Mouse (Mus musculus) olfactory bulb, adult 2 months (tissue): ENCODE measurements at regions not wholly inside any gene's neighbourhood (a gene's known extent, or its start where the extent isn't known, plus 50 kb on each side); places are given as distances from the start of the nearest gene placed in this dataset.

Experiments used
- H3K27ac ChIP-seq: fragments of 200-500 bp; 2 replicates; pipeline ENCODE4 v1.5.1; 2012; ENCODE audit warnings: low read depth, low read length; ENCODE audit not compliant: insufficient read depth
- H3K4me1 ChIP-seq: fragments of 200-500 bp; 2 replicates; pipeline ENCODE4 v1.6.1; 2012; ENCODE audit warnings: low read length; ENCODE audit not compliant: control insufficient read depth, insufficient read depth
- H3K4me3 ChIP-seq: fragments of 200-500 bp; 2 replicates; pipeline ENCODE4 v1.5.1; 2012; ENCODE audit warnings: mild to moderate bottlenecking, low read depth, low read length, moderate library complexity; ENCODE audit not compliant: insufficient read depth
- CTCF ChIP-seq: fragments of 200-500 bp; IDR thresholded peaks from 2 replicates; pipeline ENCODE4 v1.5.1; 2012; ENCODE audit warnings: low read depth, mild to moderate bottlenecking, low read length, moderate library complexity; ENCODE audit not compliant: insufficient read depth
- POLR2A ChIP-seq: fragments of 200-500 bp; IDR thresholded peaks from 2 replicates; pipeline ENCODE4 v1.6.1; 2012; ENCODE audit warnings: mild to moderate bottlenecking, low read depth, low read length, moderate library complexity; ENCODE audit not compliant: insufficient read depth
- WGBS: fragments of 180-500 bp; shearing (Covaris S2); methylation state at CpG from one replicate; pipeline ENCODE4 v1.1.7; 2018; 5-methylcytosine and 5-hydroxymethylcytosine counted together

GRCm38 (mm10) chr13:44609606-44610005 is 119.7 kb upstream of the Jarid2 start:
- H3K27ac ChIP-seq, result no peak overlapping the region
- no peaks in the 10 kb centered on the region for H3K4me1 ChIP-seq
- WGBS, result 96% methylated on average over 5 of the region's 5 CpGs
- no peak overlapping the region for H3K4me3 ChIP-seq
- TF ChIP-seq CTCF (no peak), POLR2A (no peak)

GRCm38 (mm10) chr13:44615696-44616095 is 113.6 kb upstream of the Jarid2 start:
- Histone ChIP-seq H3K27ac (no peak overlapping the region), H3K4me3 (no peak overlapping the region), H3K4me1 (0 out of 2 replicates have a peak, but pooled peaks cover 2% of the 10 kb centered on the region)
- TF ChIP-seq CTCF, result no peak
- no peak for TF ChIP-seq POLR2A
- 83% methylated on average over 8 of the region's 8 CpGs for WGBS

GRCm38 (mm10) chr13:44618368-44618767 is 110.9 kb upstream of the Jarid2 start:
- 80% methylated on average over 3 of the region's 3 CpGs for WGBS
- no peak overlapping the region for H3K27ac ChIP-seq
- peaks cover 8% of the 10 kb centered on the region for H3K4me1 ChIP-seq
- TF ChIP-seq CTCF (no peak), POLR2A (no peak)
- no peak overlapping the region for H3K4me3 ChIP-seq

- Histone ChIP-seq H3K27ac (no peak overlapping the region), H3K4me1 (peaks cover 12% of the 10 kb centered on the region), H3K4me3 (no peak overlapping the region)
- no peak for TF ChIP-seq CTCF
- TF ChIP-seq POLR2A, result no peak
- WGBS, result 53% methylated on average over 12 of the region's 12 CpGs
These were observed 106.5 kb upstream of the Jarid2 start for GRCm38 (mm10) chr13:44622661-44623355.

- no peak overlapping the region for H3K27ac ChIP-seq
- TF ChIP-seq POLR2A (no peak), CTCF (no peak)
- no peak overlapping the region for H3K4me3 ChIP-seq
- WGBS, result 75% methylated on average over 13 of the region's 13 CpGs
- H3K4me1 ChIP-seq, result peaks cover 10% of the 10 kb centered on the region
These were observed 104.6 kb upstream of the Jarid2 start for GRCm38 (mm10) chr13:44624716-44625115.

- TF ChIP-seq CTCF (no peak), POLR2A (no peak)
- Histone ChIP-seq H3K27ac (no peak overlapping the region), H3K4me1 (peaks cover 10% of the 10 kb centered on the region), H3K4me3 (no peak overlapping the region)
- WGBS, result 87% methylated on average over 7 of the region's 7 CpGs
These were observed 103.5 kb upstream of the Jarid2 start for GRCm38 (mm10) chr13:44625792-44626191.

GRCm38 (mm10) chr13:44626806-44627205 is 102.5 kb upstream of the Jarid2 start:
- WGBS, result 68% methylated on average over 11 of the region's 11 CpGs
- TF ChIP-seq CTCF (no peak), POLR2A (no peak)
- H3K4me1 ChIP-seq, result peaks cover 10% of the 10 kb centered on the region
- no peak overlapping the region for H3K4me3 ChIP-seq
- no peak overlapping the region for H3K27ac ChIP-seq

- Histone ChIP-seq H3K4me3 (no peak overlapping the region), H3K4me1 (no peaks in the 10 kb centered on the region), H3K27ac (no peak overlapping the region)
- TF ChIP-seq CTCF (no peak), POLR2A (no peak)
- 79% methylated on average over 6 of the region's 6 CpGs for whole genome bisulfite sequencing
These were observed 99.2 kb upstream of the Jarid2 start for GRCm38 (mm10) chr13:44630061-44630460.

GRCm38 (mm10) chr13:44634616-44635015 is 94.7 kb upstream of the Jarid2 start:
- Histone ChIP-seq H3K27ac (no peak overlapping the region), H3K4me1 (0 out of 2 replicates have a peak, but pooled peaks cover 3% of the 10 kb centered on the region), H3K4me3 (no peak overlapping the region)
- TF ChIP-seq CTCF (no peak), POLR2A (no peak)
- 68% methylated on average over 11 of the region's 11 CpGs for WGBS
